Mouse (Mus musculus): Measurements from ENCODE around the gene Sema3f.

The Sema3f gene

GRCm38 (mm10) chr9:107715632-107716031 lies 5.4 kb upstream of the Sema3f start:
- in situ Hi-C loops (cut with MseI, MboI), result no loop called here

GRCm38 (mm10) chr9:107714221-107714952 lies 4.1 kb upstream of the Sema3f start:
- in situ Hi-C loops (cut with MseI, MboI), result no loop called here

- in situ Hi-C loops (cut with MseI, MboI), result no loop called here
Measured at GRCm38 (mm10) chr9:107709096-107709696, 1.1 kb downstream of the Sema3f start.

GRCm38 (mm10) chr9:107708439-107709095 lies 1.7 kb downstream of the Sema3f start:
- in situ Hi-C loops (cut with MseI, MboI), result no loop called here

- in situ Hi-C loops (cut with MseI, MboI), result no loop called here
Measured at GRCm38 (mm10) chr9:107707701-107708438, 2.4 kb downstream of the Sema3f start.

- in situ Hi-C loops (cut with MseI, MboI), result no loop called here
Measured at GRCm38 (mm10) chr9:107706781-107707211, 3.5 kb downstream of the Sema3f start.

GRCm38 (mm10) chr9:107703337-107704122 lies 6.7 kb downstream of the Sema3f start:
- in situ Hi-C loops (cut with MseI, MboI), result loop anchor here in 1 of 2 experiments (5.0 kb wide), 1 partner anchor 34 kb away; no protein-coding TSS in a partner anchor

- in situ Hi-C loops (cut with MseI, MboI), result loop anchor here in 1 of 2 experiments (5.0 kb wide), 1 partner anchor 35 kb away; no protein-coding TSS in a partner anchor
Measured at GRCm38 (mm10) chr9:107702606-107703185, 7.6 kb downstream of the Sema3f start.

- in situ Hi-C loops (cut with MseI, MboI), result loop anchor here in 1 of 2 experiments (5.0 kb wide), 1 partner anchor 36 kb away; no protein-coding TSS in a partner anchor
Measured at GRCm38 (mm10) chr9:107701594-107701993, 8.7 kb downstream of the Sema3f start.

GRCm38 (mm10) chr9:107700114-107700571 lies 10.1 kb downstream of the Sema3f start:
- in situ Hi-C loops (cut with MseI, MboI), result loop anchor here in 1 of 2 experiments (5.0 kb wide), 1 partner anchor 37 kb away; no protein-coding TSS in a partner anchor

- in situ Hi-C loops (cut with MseI, MboI), result no loop called here
Measured at GRCm38 (mm10) chr9:107699376-107699980, 10.8 kb downstream of the Sema3f start.

GRCm38 (mm10) chr9:107698611-107699190 lies 11.6 kb downstream of the Sema3f start:
- in situ Hi-C loops (cut with MseI, MboI), result no loop called here

GRCm38 (mm10) chr9:107697811-107698521 lies 12.3 kb downstream of the Sema3f start:
- in situ Hi-C loops (cut with MseI, MboI), result no loop called here

GRCm38 (mm10) chr9:107696845-107697610 lies 13.2 kb downstream of the Sema3f start:
- in situ Hi-C loops (cut with MseI, MboI), result no loop called here

- in situ Hi-C loops (cut with MseI, MboI), result no loop called here
Measured at GRCm38 (mm10) chr9:107696106-107696479, 14.2 kb downstream of the Sema3f start.

GRCm38 (mm10) chr9:107695441-107696105 lies 14.7 kb downstream of the Sema3f start:
- in situ Hi-C loops (cut with MseI, MboI), result no loop called here

- in situ Hi-C loops (cut with MseI, MboI), result loop anchor here in 1 of 2 experiments (5.0 kb wide), 1 partner anchor 43 kb away; no protein-coding TSS in a partner anchor
Measured at GRCm38 (mm10) chr9:107694627-107695026, 15.6 kb downstream of the Sema3f start.

Data from mouse trophoblast stem cell (cell line).